Mouse (Mus musculus) midbrain, embryonic 11.5 days (tissue): ENCODE measurements around the gene Cox17. TPM values are rescaled to one million over a fixed set of nuclear protein-coding genes. Genes with fewer than 3 reads are reported as not detected.

Experiments
- ATAC-seq: fragments of 200-750 bp; cut with Nextera tagmentation; 2 replicates; pipeline ENCODE4 v1.8.0; 2017; ENCODE audit warnings: moderate TSS enrichment, moderate library complexity; ENCODE audit not compliant: low FRiP score
- DNase-seq: peaks from one replicate; pipeline ENCODE4 v3.0.0; 2015; ENCODE audit warnings: low spot score; ENCODE audit errors: missing footprints
- H3K27ac ChIP-seq: fragments of 300-500 bp; sonication (generic); 2 replicates; pipeline ENCODE4 v1.5.1; 2014; ENCODE audit warnings: low read depth, low read length
- H3K27me3 ChIP-seq: fragments of 300-500 bp; sonication (generic); 2 replicates; pipeline ENCODE4 v1.6.1; 2014; ENCODE audit warnings: mild to moderate bottlenecking, low read length, moderate library complexity, mixed read lengths; ENCODE audit not compliant: control insufficient read depth, insufficient read depth
- H3K36me3 ChIP-seq: fragments of 300-500 bp; sonication (generic); 2 replicates; pipeline ENCODE4 v1.6.1; 2014; ENCODE audit warnings: mild to moderate bottlenecking, low read length, moderate library complexity, mixed read lengths; ENCODE audit not compliant: control insufficient read depth, insufficient read depth
- H3K4me1 ChIP-seq: fragments of 300-500 bp; sonication (generic); 2 replicates; pipeline ENCODE4 v1.6.1; 2014; ENCODE audit warnings: low read length; ENCODE audit not compliant: control insufficient read depth, insufficient read depth
- H3K4me2 ChIP-seq: fragments of 300-500 bp; sonication (generic); 2 replicates; pipeline ENCODE4 v1.6.1; 2014; ENCODE audit warnings: mild to moderate bottlenecking, moderate library complexity
- H3K4me3 ChIP-seq: fragments of 300-500 bp; sonication (generic); 2 replicates; pipeline ENCODE4 v1.5.1; 2014; ENCODE audit warnings: low read depth, low read length
- H3K9ac ChIP-seq: fragments of 300-500 bp; sonication (generic); 2 replicates; pipeline ENCODE4 v1.6.1; 2014; ENCODE audit warnings: low read length
- H3K9me3 ChIP-seq: fragments of 300-500 bp; sonication (generic); 2 replicates; pipeline ENCODE4 v1.6.1; 2016; ENCODE audit warnings: low read length; ENCODE audit not compliant: control insufficient read depth
- WGBS: fragments of 180-500 bp; shearing (Covaris S2); extraction: QIAGEN DNeasy Blood & Tissue Kit; methylation state at CpG from one replicate; pipeline ENCODE4 v1.1.7; 2014; 5-methylcytosine and 5-hydroxymethylcytosine counted together
- polyA plus RNA-seq: library from polyadenylated mRNA; unstranded; fragments of >200 nt; fragmentation: Nextera tagmentation; extraction: Ambion mirVana; gene quantifications from 2 replicates; pipeline ENCODE4 v1.2.1, GENCODE M21; 2014

Cox17 gene
- polyA plus RNA-seq, 1 experiment from 2014 or later = 122 TPM

- WGBS = 67% methylated on average over 6 of the region's 6 CpGs
- Histone ChIP-seq H3K9ac (no peak overlapping the region), H3K9me3 (no peaks in the 10 kb centered on the region), H3K4me3 (no peak overlapping the region), H3K4me2 (no peak overlapping the region), H3K4me1 (peaks cover 7% of the 10 kb centered on the region; the same call in 1 of the 2 replicates), H3K27ac (no peak overlapping the region), H3K36me3 (no peaks in the 10 kb centered on the region), H3K27me3 (no peaks in the 10 kb centered on the region)
- ATAC-seq (no peak), DNase-seq (no peak)
Observed at GRCm38 (mm10) chr16:38401468-38401867, 54.7 kb downstream of the Cox17 start.

Other genes with a start within 250 kb of the Cox17 start
- gene Nr1i2, start 52.2 kb upstream of the Cox17 start, polyA plus RNA-seq = not detected in 2 replicates
- gene Maats1, start 4.8 kb upstream of the Cox17 start, polyA plus RNA-seq = 0.32 and 0.60 TPM in 2 replicates
- not detected in 2 replicates for gene Gm21987, start within 50 bp of the Cox17 start, polyA plus RNA-seq
- 0.59 and 2.1 TPM in 2 replicates for gene Popdc2, start 15.2 kb downstream of the Cox17 start, polyA plus RNA-seq
- gene Pla1a, start 86.2 kb downstream of the Cox17 start, polyA plus RNA-seq = 0.23 and 0.59 TPM in 2 replicates
- gene Adprh, start 105.7 kb downstream of the Cox17 start, polyA plus RNA-seq = 122 and 134 TPM in 2 replicates
- 0.42 and 0.65 TPM in 2 replicates for gene Cd80, start 108.6 kb downstream of the Cox17 start, polyA plus RNA-seq
- 27.6 and 29.2 TPM in 2 replicates for gene Timmdc1, start 175.7 kb downstream of the Cox17 start, polyA plus RNA-seq
- 68.4 and 75.9 TPM in 2 replicates for gene Poglut1, start 203.3 kb downstream of the Cox17 start, polyA plus RNA-seq
- gene Tmem39a, start 211.7 kb downstream of the Cox17 start, polyA plus RNA-seq = 79.4 and 80.5 TPM in 2 replicates